Mouse (Mus musculus) spleen, postnatal 14 days (tissue): ENCODE measurements around the gene Xpc.

ENCODE experiments used
- DNase-seq, 2 experiments: peaks; one replicate each; pipeline ENCODE4 v3.0.0; 2021 to 2022; ENCODE audit warnings: low spot score in 2 of 2

The Xpc gene

DNA sequence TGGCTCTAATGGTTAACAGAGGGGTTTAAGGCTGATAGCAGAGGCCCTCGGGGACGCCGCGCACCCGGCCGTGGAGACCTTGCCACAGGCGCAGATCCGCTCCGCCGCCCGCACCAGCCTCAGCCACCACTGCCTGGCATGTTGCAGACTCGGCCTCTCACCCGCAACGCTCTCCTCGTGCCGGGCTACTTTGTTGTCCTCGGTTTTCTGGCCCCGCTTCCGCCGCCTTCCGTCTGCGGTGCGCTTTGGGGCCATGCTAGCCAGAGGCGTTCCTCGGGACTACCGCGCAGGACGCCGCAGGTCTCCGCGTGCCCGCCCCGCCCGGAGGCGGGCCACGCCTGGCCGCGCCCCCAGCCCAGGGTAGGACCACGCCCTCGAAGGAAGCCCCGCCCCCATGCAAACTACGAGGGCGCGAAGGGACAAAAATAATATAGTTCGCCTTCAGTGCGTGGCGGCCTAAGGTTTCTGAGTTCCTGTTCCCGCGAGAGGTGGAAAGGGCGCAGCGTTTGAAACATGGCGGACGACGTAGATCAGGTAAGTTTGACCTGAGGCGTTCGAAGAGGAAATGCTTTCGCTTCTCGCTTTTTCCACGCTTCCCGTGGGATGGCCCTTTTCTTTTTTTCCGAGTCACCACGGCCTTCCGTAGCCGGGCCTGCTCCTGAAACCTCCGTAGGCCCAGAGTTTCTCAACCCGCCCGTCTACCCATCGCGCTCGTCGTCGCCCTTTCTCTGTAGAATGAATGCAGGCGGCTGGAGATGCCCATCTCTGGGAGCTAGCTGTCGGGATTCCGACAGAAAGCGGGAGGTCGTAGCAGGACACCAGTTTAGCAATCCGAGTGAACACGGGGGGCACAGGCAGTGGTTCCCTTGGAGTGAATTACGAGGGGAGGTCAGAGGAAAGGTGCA, at the start of gene Xpc, which contains the start of gene Lsm3:
Gene Xpc (minus strand): TSS at position 344 of the 905 bp plus-strand sequence.
Gene Lsm3 (plus strand): TSS at position 384 of the 905 bp plus-strand sequence.
- peak; percentile 96 to 99 for DNase-seq

DNA sequence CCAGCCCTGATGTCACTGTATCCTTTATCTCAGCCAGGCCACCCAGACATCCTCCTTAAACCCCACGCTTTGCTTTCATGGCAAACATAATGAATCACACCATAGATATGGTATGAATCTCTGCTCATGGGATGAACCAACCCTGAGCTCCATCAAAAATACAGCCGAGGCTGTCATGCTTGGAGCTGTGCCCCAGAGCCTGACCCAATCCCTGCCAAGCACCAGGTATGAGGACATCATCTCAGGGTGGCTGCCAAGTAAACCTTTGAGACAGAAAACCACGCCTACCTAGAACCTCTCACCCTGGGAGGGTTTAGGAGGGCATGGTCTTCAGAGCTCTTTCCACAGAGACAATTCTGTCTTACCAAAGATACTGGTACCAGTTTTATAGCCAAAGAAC, 47.3 kb upstream of the Xpc start:
- no peak for DNase-seq

DNA sequence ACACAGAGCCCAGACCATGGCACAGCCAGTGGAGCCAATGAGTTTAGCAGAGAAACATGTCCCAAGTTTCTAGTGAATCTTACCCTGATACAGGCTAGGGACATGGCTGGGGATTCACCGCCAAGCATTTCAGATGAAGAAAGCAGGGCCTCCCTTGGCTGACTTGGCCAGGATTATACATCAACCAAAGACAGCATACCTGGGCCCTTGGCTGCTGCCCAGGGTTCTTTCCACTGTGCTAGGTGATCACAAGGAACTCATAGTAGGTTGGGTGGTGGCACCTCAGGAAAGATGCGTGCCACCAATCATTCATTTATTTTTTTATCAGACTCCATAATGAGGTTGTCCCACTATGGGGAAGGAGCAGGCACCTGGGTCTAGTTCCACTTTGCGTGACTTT, 44.5 kb upstream of the Xpc start:
- DNase-seq = no peak

DNA sequence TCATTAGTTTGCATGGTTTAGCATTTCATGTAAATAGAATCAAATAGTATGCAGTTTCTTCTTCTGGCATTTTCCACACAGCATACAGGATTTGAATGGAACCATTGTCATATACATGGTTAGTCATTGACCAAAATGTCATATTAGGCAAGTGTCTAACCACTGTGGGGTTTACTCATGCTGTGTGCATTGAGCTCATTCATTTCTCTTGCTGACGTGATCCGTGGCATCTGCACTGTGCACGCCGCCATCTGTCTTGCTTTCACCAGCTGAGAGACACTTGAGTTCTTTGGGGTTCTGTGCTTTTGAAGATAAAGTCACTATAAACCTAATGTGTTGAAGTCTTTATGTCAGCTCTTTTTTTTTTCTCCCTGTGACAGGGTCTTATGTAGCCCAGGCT, 43.7 kb upstream of the Xpc start:
- DNase-seq = no peak

DNA sequence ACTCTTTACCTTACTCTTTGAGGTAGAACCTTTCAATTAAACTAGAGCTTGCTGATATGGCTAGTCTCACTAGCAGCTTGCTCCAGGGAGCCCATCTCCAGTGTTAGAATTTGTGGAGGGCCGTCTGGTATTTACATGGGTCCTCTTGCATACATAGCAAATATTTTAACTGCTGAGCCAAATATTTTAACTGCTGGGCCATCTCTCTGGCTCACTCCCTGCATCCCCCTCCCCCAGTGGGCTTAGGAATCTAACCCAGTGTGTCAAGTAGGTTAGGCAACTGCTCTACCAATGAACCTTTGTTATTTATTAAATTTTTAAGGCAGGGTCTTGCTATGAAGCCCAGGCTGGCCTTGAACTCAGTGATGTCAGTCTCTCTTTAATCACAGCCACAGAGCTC, 42.9 kb upstream of the Xpc start:
- no peak for DNase-seq

DNA sequence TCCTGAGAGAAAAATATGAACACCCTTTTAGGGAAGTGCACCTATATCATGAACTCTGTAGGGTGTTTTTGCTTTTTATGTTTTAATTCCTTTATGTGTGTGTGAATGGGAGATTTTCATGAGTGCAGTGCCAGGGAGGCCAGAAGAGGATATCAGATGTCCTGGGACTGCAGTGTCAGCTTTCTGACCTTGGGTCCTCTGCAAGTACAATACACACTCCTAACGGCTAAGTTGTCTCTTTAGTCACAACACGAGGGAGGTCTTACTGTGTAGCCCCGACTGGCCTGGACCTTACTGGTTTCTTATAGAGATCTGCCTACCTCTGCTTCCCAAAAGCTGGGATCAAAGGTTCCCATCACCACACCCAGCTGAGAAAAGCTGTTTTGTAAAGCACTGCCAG, 37.0 kb upstream of the Xpc start:
- DNase-seq = no peak

DNA sequence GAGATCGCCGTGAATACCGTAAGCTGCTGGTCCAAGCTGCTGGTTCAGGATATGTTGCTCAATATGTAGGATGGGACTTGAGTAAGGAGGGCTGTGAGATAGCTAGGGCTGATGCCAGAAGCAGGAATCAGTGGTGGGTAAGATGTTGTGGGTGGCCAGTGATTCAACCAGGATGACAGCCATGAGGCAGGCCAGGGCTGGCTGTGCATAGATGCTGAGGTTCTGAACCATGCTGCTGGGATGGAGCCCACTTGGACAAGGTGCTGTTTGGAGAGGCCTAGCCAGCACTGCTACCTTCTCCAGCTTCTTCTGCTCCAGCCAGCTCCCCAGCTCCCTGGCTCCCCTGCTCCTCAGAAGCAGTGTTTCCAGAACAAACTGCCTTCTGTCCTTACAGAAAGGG, 36.0 kb upstream of the Xpc start:
- DNase-seq = no peak

DNA sequence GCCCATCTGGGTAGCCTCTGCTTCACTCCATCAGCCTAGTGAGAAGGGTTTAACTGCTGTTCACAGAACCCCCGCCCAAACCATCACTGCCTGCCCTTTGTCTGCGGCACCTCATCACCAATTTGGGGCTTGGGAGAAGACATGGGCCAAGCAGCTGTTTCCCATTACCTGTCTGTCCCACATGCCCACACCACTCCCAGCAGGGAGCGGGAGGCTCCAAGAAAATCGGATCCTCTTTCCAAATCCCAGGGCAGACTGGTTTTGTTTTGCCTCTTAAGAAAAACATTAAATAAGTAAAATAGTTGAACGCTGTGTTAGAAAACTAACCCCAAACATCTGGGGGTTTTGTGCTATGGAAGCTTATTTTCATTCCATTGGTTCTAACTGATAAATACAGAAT, 33.9 kb upstream of the Xpc start:
- no peak for DNase-seq

DNA sequence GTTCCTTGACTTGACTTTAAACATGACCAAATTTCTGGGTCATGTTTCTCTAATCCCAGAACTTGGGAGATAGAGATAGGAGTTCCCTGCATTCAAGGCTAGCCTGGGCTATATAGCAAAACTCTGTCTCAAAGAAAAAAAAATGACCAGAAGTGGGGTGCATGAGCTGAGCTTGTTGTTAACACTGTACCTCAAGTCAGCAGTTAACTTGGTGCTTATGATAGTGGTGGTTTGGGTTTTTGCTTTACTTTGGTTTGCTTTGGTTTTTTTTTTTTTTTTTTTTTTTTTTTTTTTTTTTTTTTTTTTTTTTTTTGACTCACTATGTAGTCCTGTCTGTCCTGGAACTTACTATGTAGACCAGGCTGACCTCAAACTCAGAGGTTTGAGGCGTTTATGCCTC, 31.6 kb upstream of the Xpc start:
- DNase-seq = no peak

DNA sequence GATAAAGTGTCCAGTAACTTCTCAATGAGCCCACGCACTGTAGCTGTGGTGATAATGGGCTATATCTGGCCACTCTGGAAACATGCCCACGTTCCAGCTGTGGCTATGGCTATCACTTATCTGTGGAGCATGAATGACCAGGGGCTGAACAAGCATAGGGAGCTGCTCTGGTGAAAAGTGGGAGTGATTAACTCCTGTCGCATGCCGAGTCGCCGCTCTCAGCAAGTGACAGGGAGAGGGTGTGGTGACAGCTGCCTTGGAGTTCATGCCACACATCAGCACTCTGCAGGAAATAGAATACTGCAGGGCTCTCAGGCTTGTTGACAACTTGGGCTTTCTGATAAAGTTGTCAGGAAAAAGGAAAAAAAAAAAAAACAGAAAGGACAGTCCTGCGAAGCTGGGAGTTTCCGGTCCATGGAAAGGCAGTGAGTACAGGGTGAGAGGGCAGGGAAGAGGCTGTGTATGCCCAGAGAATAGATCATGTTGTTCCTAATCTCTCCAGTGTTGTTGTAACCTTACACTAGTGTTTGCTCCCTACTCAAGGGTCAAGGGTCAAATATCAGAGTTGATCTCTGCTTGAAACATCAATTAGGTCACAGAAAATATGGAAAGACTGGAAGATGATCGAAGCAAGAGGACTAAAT, 30.7 kb upstream of the Xpc start:
- no peak for DNase-seq

DNA sequence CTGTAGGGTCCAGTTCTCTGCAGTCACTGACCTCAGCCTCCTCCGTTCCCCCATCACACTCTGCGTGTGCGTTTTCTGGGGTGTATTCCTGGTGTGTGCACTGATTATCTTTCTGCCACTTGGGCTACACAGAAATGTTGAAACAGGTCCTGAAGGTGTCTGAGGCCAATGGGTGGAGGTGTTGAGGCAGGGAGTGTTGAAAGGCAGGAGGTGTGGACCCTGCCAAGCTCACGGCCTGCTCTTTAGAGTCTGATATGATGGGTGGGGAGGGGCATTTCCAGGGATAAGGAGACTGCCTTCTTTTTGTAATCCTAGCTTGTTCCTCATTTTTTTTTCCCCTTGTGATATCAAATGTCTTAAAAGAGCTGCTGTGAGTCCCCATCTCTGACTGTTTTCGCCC, 27.4 kb upstream of the Xpc start:
- no peak for DNase-seq

DNA sequence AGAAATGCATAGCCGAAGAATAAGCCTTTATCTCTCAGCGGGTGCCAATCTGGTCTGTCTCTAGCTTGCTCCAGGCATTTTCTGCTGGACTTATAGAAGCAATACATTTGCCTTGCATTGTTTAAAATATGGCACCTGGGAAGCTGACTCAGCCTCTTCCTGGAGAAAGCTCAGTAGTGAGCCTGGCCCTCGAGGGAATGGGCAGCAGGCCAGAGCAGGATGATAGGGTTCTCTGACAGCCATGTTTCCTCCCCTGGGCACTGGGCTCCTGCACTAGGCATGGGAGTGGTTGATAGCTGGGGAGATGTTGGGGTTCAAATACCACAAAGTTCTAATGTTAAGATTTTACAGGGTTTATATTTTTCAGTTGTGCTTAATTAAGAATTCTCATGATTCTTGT, 25.6 kb upstream of the Xpc start:
- no peak for DNase-seq

DNA sequence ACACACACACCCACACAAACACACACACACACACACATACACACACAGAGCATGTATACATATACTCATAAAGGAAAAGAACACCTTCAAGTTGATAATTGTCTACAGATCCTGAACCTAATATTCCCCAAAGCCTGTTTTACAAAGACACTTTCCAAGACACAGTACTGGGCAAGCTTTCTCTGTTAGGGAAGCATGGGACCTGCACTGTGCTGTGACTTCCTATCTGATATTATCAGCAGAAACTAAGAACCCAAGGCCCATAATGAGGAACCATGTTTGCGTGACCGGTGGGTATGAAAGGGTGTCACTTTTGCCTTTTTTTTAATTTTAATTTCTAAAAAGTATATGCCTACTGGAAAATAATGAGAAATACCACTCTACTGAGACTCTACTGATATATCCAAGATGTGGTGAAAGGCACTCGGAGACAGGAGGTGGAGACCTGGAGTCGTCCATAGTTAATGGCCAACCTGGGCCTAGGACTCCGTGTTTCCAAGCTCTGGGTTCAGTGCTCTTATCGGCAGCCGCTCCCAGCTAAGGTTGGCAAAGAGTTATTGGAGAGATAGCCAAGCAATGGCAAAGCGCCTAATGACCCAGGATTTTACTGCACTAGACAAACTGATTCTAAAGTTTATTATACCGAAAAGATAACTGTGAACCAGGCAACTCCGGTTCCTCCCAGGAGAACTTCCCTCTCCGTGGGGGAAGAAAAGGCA, 20.5 kb upstream of the Xpc start:
- no peak for DNase-seq

DNA sequence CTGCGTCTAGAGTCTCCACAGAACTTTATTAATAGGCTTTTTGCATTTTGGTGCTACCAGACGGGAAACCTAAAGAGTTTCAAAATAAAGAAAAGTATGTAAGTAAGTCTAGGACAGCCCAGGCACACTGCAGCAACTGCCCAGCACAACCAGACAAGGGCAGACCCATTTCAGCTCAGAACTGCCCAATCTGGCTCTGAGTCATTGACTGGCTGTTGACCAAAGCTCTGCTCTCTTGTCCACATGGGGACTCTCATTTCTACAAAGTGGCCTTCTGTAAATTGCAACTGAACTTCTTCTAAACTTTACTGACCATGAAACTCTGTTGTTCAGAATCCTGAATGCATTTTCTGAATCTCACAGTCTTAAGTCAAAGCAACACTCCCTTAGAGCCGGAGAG, 19.5 kb upstream of the Xpc start:
- DNase-seq = no peak

DNA sequence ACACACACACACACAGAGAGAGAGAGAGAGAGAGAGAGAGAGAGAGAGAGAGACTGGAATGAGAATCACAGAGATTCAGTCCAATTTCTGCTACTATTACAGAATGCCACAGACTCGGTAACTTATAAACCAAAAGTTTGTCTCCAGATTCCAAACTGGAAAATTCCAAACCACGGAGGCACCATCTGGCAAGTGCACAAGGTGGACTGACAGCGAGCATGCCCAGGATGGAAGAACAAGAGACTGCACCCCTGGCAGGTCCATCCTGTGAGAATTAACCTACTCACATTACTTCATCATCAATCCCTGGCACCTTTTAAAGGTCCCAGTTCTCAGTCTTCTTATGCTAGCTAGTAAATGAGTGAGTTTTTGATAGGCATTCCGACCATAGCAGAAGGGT, 18.6 kb upstream of the Xpc start:
- no peak for DNase-seq

DNA sequence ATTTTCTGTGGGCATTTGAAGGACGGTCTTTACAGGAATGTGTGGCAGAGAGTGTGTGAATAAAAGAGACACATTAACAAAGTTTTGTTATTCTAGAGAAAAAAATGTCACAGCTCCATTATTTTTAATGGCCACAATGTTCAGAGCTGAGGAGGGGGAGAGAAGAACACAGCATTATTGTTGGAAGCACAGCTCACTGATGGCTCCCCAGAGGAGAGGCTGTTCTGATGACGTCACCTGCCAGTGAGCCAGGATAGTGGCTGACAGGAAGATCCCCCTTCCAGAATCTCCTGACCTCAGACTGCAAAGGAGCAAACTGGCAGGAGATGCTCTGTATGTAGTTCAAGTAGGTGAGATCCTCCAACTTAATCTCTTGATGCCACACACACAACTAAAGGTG, 18.1 kb upstream of the Xpc start:
- no peak for DNase-seq

DNA sequence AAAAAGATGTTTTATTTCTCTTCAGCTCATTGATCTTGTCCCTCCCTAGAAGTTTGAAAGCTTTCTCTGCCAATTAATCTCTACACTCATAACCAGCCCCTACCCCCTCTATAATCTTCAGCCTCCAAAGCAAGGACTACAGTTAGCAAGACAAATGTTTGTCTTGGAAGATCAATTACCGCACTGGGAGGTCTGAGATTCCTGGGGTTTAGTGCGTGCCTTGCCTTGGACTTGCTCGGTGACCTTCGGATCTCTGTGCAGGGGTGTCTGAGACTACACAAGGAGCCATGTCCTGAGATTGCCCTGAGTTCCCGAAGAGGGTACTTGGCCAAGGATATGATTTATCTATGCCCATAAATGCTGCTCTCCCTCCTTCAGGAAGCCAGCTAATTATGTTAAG, 17.7 kb upstream of the Xpc start:
- DNase-seq = no peak

DNA sequence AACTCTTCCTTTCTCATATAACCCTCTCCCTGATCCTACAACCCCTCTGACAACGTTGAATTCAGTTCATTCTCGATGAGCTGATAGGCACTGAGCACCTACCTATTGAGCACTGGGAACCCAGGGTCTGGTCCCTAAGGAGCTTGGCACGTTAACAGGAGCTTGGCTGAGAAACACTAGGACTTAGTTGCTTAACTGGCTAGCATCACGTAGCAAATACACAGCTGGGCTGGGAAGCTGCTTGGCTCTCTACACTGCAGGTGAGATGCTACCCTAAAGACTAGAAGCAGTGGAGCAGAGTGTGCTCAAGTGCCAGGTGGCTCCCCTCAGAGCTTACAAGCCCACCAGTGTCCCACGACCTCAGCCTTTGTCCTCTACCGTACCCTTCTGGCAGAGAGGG, 17.0 kb upstream of the Xpc start:
- DNase-seq = no peak

DNA sequence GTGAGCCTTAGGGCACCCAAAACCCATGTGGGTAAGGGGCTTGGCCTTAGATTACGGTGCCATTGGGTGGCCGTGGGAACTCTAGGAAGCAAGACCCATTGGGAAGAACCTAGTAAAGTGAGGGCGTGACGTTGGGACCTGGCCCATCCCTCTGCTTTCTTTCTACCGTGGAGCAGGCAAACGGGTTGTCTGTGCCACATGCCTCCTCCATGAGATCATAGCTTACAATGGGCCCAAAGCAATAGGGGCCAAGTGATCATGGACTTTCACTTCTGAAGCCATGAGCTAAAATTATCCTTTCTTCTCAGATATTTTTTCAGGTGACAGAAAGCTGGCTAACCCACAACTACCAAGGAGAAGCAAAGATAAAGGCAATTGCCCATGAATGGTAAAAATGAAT, 15.6 kb upstream of the Xpc start:
- no peak for DNase-seq

DNA sequence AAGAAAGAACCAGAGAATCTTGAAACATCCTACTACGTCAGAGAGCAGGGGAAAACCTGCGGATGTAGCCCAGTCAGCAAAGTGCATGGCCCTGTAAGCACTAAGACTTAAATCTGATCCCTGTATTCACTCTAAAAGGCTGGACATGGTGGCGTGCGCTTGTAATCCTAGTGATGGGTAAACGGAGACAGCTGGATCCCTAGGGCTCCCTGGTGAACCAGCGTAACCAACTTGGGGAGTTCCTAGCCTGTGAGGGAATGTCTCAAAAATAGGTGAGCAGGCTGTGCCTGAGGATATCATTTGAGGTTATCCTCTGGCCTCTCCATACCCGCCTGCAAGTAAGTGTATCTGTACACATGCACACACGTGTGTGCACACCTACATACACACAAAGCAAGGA, 15.0 kb upstream of the Xpc start:
- no peak for DNase-seq

DNA sequence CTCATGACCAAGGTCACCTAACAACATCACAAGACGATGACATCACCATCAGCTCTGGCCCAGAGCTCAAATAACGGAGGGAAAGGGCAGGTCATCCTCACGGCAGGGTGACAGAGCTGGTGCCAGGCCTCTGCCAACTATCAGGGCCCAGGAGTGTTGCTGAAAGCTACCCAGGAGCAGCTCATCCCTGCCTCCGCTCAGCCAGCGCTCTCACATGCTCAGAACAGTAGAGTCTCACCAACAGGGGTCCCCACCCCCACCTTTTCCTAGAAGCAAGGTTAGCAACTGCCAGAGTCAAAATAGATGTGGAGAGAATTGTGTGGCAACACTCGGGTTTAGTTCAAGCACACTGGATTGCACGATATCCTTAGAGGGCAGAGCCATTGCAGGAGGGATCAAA, 12.6 kb upstream of the Xpc start:
- no peak for DNase-seq

DNA sequence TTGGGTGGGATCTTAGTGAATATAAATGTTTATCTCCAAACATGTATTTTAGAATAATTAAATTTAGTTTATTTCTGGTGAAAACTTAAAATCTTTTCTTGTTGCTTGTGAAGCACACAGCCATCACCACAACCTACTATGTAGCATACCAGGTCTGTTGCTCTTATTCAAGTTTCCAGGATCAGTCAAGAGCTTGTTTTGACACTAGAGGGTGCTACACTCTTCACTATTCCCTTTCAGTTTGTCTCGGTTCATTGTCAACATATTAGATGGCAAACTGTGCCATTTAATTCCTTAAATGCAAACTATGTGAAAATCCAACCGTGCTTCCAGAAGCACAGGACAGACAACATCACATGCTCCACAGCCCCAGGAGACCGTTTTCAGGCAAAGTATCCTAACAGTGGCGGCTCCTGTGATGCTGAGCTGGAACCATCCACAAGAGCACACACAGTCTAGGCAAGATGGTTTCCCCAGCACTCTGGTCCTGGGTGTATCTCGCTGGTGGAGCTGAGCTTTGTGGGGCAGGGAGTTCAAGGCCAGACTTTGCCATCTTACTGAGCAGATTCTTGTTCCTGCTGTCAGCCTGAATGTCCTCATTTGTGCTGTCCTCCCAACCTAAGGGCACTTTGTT, 11.7 kb upstream of the Xpc start:
- DNase-seq = no peak
